Mouse (Mus musculus): ENCODE results near the gene Grip1.

The Grip1 gene

GRCm38 (mm10) chr10:119458991-119459390, 5.4 kb downstream of the Grip1 start:
- DNase-seq (ENCODE audit: inconsistent ontology term), result no peak

- DNase-seq (ENCODE audit: inconsistent ontology term), result no peak
Observed at GRCm38 (mm10) chr10:119463345-119463744, 9.7 kb downstream of the Grip1 start.

- DNase-seq (ENCODE audit: inconsistent ontology term), result no peak
Observed at GRCm38 (mm10) chr10:119463793-119464192, 10.2 kb downstream of the Grip1 start.

- DNase-seq (ENCODE audit: inconsistent ontology term), result no peak
Observed at GRCm38 (mm10) chr10:119467976-119468375, 14.3 kb downstream of the Grip1 start.

- DNase-seq (ENCODE audit: inconsistent ontology term), result no peak
Observed at GRCm38 (mm10) chr10:119470096-119470495, 16.5 kb downstream of the Grip1 start.

GRCm38 (mm10) chr10:119475166-119475565, 21.5 kb downstream of the Grip1 start:
- DNase-seq (ENCODE audit: inconsistent ontology term), result no peak

- DNase-seq (ENCODE audit: inconsistent ontology term), result no peak
Observed at GRCm38 (mm10) chr10:119477661-119478060, 24.0 kb downstream of the Grip1 start.

- DNase-seq (ENCODE audit: inconsistent ontology term), result no peak
Observed at GRCm38 (mm10) chr10:119483068-119483705, 29.6 kb downstream of the Grip1 start.

GRCm38 (mm10) chr10:119483766-119484165, 30.1 kb downstream of the Grip1 start:
- peak; percentile 71 for DNase-seq (ENCODE audit: inconsistent ontology term)

GRCm38 (mm10) chr10:119486936-119487335, 33.3 kb downstream of the Grip1 start:
- DNase-seq (ENCODE audit: inconsistent ontology term), result no peak

GRCm38 (mm10) chr10:119490831-119491230, 37.2 kb downstream of the Grip1 start:
- DNase-seq (ENCODE audit: inconsistent ontology term), result no peak

- no peak for DNase-seq (ENCODE audit: inconsistent ontology term)
Observed at GRCm38 (mm10) chr10:119495317-119495716, 41.7 kb downstream of the Grip1 start.

GRCm38 (mm10) chr10:119496221-119496620, 42.6 kb downstream of the Grip1 start:
- DNase-seq (ENCODE audit: inconsistent ontology term), result peak; percentile 31

GRCm38 (mm10) chr10:119521686-119522085, 68.1 kb downstream of the Grip1 start:
- DNase-seq (ENCODE audit: inconsistent ontology term), result no peak

GRCm38 (mm10) chr10:119525730-119526129, 72.1 kb downstream of the Grip1 start:
- DNase-seq (ENCODE audit: inconsistent ontology term), result no peak

- DNase-seq (ENCODE audit: inconsistent ontology term), result no peak
Observed at GRCm38 (mm10) chr10:119534852-119535251, 81.2 kb downstream of the Grip1 start.

GRCm38 (mm10) chr10:119541655-119542054, 88.0 kb downstream of the Grip1 start:
- DNase-seq (ENCODE audit: inconsistent ontology term), result no peak

- DNase-seq (ENCODE audit: inconsistent ontology term), result no peak
Observed at GRCm38 (mm10) chr10:119543771-119544170, 90.1 kb downstream of the Grip1 start.

- peak; percentile 12 for DNase-seq (ENCODE audit: inconsistent ontology term)
Observed at GRCm38 (mm10) chr10:119544743-119545142, 91.1 kb downstream of the Grip1 start.

- peak; percentile 87 for DNase-seq (ENCODE audit: inconsistent ontology term)
Observed at GRCm38 (mm10) chr10:119547875-119548274, 94.2 kb downstream of the Grip1 start.

GRCm38 (mm10) chr10:119548774-119549173, 95.1 kb downstream of the Grip1 start:
- no peak for DNase-seq (ENCODE audit: inconsistent ontology term)

- DNase-seq (ENCODE audit: inconsistent ontology term), result no peak
Observed at GRCm38 (mm10) chr10:119550630-119551029, 97.0 kb downstream of the Grip1 start.

GRCm38 (mm10) chr10:119556346-119556745, 102.7 kb downstream of the Grip1 start:
- DNase-seq (ENCODE audit: inconsistent ontology term), result no peak

GRCm38 (mm10) chr10:119558432-119558831, 104.8 kb downstream of the Grip1 start:
- DNase-seq (ENCODE audit: inconsistent ontology term), result no peak
